In genomic region chr16:78930382-78931286, GRCm38 (mm10) we compare ENCODE assay signal across 9 mouse cellular contexts. TPM values are rescaled to one million over a fixed set of nuclear protein-coding genes. Genes with fewer than 3 reads are reported as not detected.
A peak's percentile ranks its signal among the peaks of the same experiment; 100 is the strongest.
DNase-seq lines count a peak whose midpoint lies in the region; ATAC-seq lines count a peak whose summit lies in the region.
"Had no signal": no experiment of that assay in that cellular context is flagged by ENCODE, and none has a peak within 500 bp of the region (broad histone marks: within the 10 kb centered on the region; RNA-seq: fewer than 3 reads in every experiment).

Chodl (plus strand) TSS chr16:78930948.

- no peaks in the 10 kb centered on the region; the same call in 1 of the 2 replicates for H3K27me3 ChIP-seq in heart, embryonic 14.5 days (ENCODE audit: control insufficient read depth, insufficient read depth, low read length)
- H3K27me3 ChIP-seq in embryonic facial prominence, embryonic 13.5 days: peaks cover 13% of the 10 kb centered on the region
- H3K27me3 ChIP-seq in hindbrain, embryonic 14.5 days (ENCODE audit: control insufficient read depth, insufficient read depth, low read length): no peaks in the 10 kb centered on the region
- peaks cover 6% of the 10 kb centered on the region; the same call in 1 of the 2 replicates for H3K27me3 ChIP-seq in liver, embryonic 13.5 days

- peaks cover 0 to 6% of the 10 kb centered on the region in 2 experiments; a peak in 2 of 4 replicates for H3K4me1 ChIP-seq in heart, embryonic 14.5 days (ENCODE audit: control insufficient read depth in 2 of 2, insufficient read depth in 2 of 2, low read length in 2 of 2)
- H3K4me1 ChIP-seq in embryonic facial prominence, embryonic 13.5 days: peaks cover 4% of the 10 kb centered on the region
- H3K4me1 ChIP-seq in hindbrain, embryonic 14.5 days (replicated peaks; ENCODE audit: control insufficient read depth, insufficient read depth, low read length): peaks cover 9% of the 10 kb centered on the region
- H3K4me1 ChIP-seq in liver, embryonic 13.5 days (replicated peaks): no peaks in the 10 kb centered on the region

- DNase-seq in heart, postnatal 4 days: no peak
- peak; percentile 34 for DNase-seq in R1 (ENCODE audit: low read depth, low spot score)
- DNase-seq in hindbrain, embryonic 14.5 days (ENCODE audit: low spot score): peak; percentile 72
- no peak for DNase-seq in liver, embryonic 13.5 days
- peak; percentile 18 for DNase-seq in skeletal muscle tissue, adult 2 months (ENCODE audit: low read depth, low spot score)
- DNase-seq in thymus, postnatal 4 days: no peak

- 12% methylated on average over 19 of the region's 19 CpGs for WGBS in heart, embryonic 14.5 days
- 14% methylated on average over 19 of the region's 19 CpGs for WGBS in embryonic facial prominence, embryonic 13.5 days
- WGBS in hindbrain, embryonic 14.5 days: 8% methylated on average over 19 of the region's 19 CpGs
- WGBS in liver, embryonic 13.5 days (ENCODE audit: insufficient replicate concordance): 13% methylated on average over 19 of the region's 19 CpGs

- H3K9me3 ChIP-seq in heart, embryonic 14.5 days (ENCODE audit: control insufficient read depth, low read length): no peaks in the 10 kb centered on the region
- no peaks in the 10 kb centered on the region for H3K9me3 ChIP-seq in embryonic facial prominence, embryonic 13.5 days
- no peaks in the 10 kb centered on the region for H3K9me3 ChIP-seq in hindbrain, embryonic 14.5 days (ENCODE audit: control insufficient read depth, low read length)
- H3K9me3 ChIP-seq in liver, embryonic 13.5 days (replicated peaks): no peaks in the 10 kb centered on the region

- H3K36me3 ChIP-seq in heart, embryonic 14.5 days (ENCODE audit: control insufficient read depth, insufficient read depth, low read length): no peaks in the 10 kb centered on the region
- no peaks in the 10 kb centered on the region for H3K36me3 ChIP-seq in embryonic facial prominence, embryonic 13.5 days
- no peaks in the 10 kb centered on the region for H3K36me3 ChIP-seq in hindbrain, embryonic 14.5 days (replicated peaks; ENCODE audit: control insufficient read depth, insufficient read depth)
- H3K36me3 ChIP-seq in liver, embryonic 13.5 days: no peaks in the 10 kb centered on the region

- no peak within 1 kb of the TSS for H3K27ac ChIP-seq in heart, embryonic 14.5 days (replicated peaks in 1 of 2; ENCODE audit: control insufficient read depth in 1 of 2, insufficient read depth in 1 of 2, low read depth in 2 of 2, low read length in 2 of 2)
- H3K27ac ChIP-seq in embryonic facial prominence, embryonic 13.5 days: no peak within 1 kb of the TSS
- H3K27ac ChIP-seq in hindbrain, embryonic 14.5 days: peak within 1 kb of the TSS; percentile 56; the same call in 1 of the 2 replicates
- no peak within 1 kb of the TSS for H3K27ac ChIP-seq in liver, embryonic 13.5 days

- H3K4me2 ChIP-seq in heart, embryonic 14.5 days (ENCODE audit: low read length): peak within 1 kb of the TSS; percentile 90
- H3K4me2 ChIP-seq in embryonic facial prominence, embryonic 13.5 days: peak within 1 kb of the TSS; percentile 87
- H3K4me2 ChIP-seq in hindbrain, embryonic 14.5 days (replicated peaks): peak within 1 kb of the TSS; percentile 98
- peak within 1 kb of the TSS; percentile 17; the same call in 1 of the 2 replicates for H3K4me2 ChIP-seq in liver, embryonic 13.5 days

- H3K4me3 ChIP-seq in heart, embryonic 14.5 days (ENCODE audit: control insufficient read depth in 1 of 2, insufficient read depth in 1 of 2, low read depth in 1 of 2, low read length in 2 of 2): peak within 1 kb of the TSS; percentile 42 to 47
- peak within 1 kb of the TSS; percentile 51 for H3K4me3 ChIP-seq in embryonic facial prominence, embryonic 13.5 days
- H3K4me3 ChIP-seq in hindbrain, embryonic 14.5 days (replicated peaks; ENCODE audit: low read length): peak within 1 kb of the TSS; percentile 53
- no peak within 1 kb of the TSS for H3K4me3 ChIP-seq in liver, embryonic 13.5 days (replicated peaks)

- peak within 1 kb of the TSS; percentile 45; the same call in 1 of the 2 replicates for H3K9ac ChIP-seq in heart, embryonic 14.5 days (ENCODE audit: low read length)
- H3K9ac ChIP-seq in embryonic facial prominence, embryonic 13.5 days: peak within 1 kb of the TSS; percentile 65
- peak within 1 kb of the TSS; percentile 72 for H3K9ac ChIP-seq in hindbrain, embryonic 14.5 days
- no peak within 1 kb of the TSS for H3K9ac ChIP-seq in liver, embryonic 13.5 days

- ATAC-seq in heart, embryonic 14.5 days (ENCODE audit: insufficient number of reproducible peaks, insufficient read depth, low FRiP score, low read depth): no peak
- ATAC-seq in embryonic facial prominence, embryonic 13.5 days (ENCODE audit: insufficient number of reproducible peaks, insufficient read depth, low FRiP score, low TSS enrichment, low read depth): peak; percentile 48; the same call in 1 of the 2 replicates
- peak; percentile 84 for ATAC-seq in hindbrain, embryonic 14.5 days (ENCODE audit: low FRiP score)
- ATAC-seq in liver, embryonic 13.5 days (ENCODE audit: low read depth): no peak

RNA-seq across cellular contexts. Expression of gene Chodl, which starts in this region (rescaled TPM):
- 1.0 TPM in 1 of 2 replicates, not detected in the other for polyA plus RNA-seq in heart, embryonic 14.5 days (2014; fragmentation: Nextera tagmentation; extraction: Ambion mirVana)
- under 1 TPM in 1 of 2 experiments, not detected in 1; 0.11 TPM for total RNA-seq in heart, postnatal 4 days (2021)
- 26.0 and 31.5 TPM in 2 replicates for polyA plus RNA-seq in embryonic facial prominence, embryonic 13.5 days (2015; fragmentation: Nextera tagmentation; extraction: Ambion mirVana)
- polyA plus RNA-seq in hindbrain, embryonic 14.5 days (2014; fragmentation: Nextera tagmentation; extraction: Ambion mirVana): 31.8 and 37.5 TPM in 2 replicates
- 0.27 and 0.58 TPM in 2 replicates for polyA plus RNA-seq in liver, embryonic 13.5 days (2015; fragmentation: Nextera tagmentation; extraction: Ambion mirVana)
- total RNA-seq: liver, adult 2 months had no signal
- polyA plus RNA-seq: liver, adult 2 months had no signal

Comparison
In these comparisons a context has a peak if more than half of its experiments do, and no peak if none do; other contexts are left out.
1. RNA of gene Chodl (polyA plus RNA-seq): 31.8 to 37.5 TPM in hindbrain, embryonic 14.5 days and 26.0 to 31.5 TPM in embryonic facial prominence, embryonic 13.5 days; 1.0 TPM in heart, embryonic 14.5 days and 0.27 to 0.58 TPM in liver, embryonic 13.5 days; every median in the first group is over 10 times any median in the second.
2. ATAC-seq: peak in embryonic facial prominence, embryonic 13.5 days (single experiment) and hindbrain, embryonic 14.5 days (single experiment); none in heart, embryonic 14.5 days (single experiment) and liver, embryonic 13.5 days (single experiment).
3. H3K4me2 ChIP-seq: peak in every context shown above with its lines; median percentile 98 in hindbrain, embryonic 14.5 days; 90 in heart, embryonic 14.5 days; 87 in embryonic facial prominence, embryonic 13.5 days; 17 in liver, embryonic 13.5 days.
4. DNase-seq: peak in R1 (single experiment), hindbrain, embryonic 14.5 days (single experiment) and skeletal muscle tissue, adult 2 months (single experiment); none in heart, postnatal 4 days (single experiment), liver, embryonic 13.5 days (single experiment) and thymus, postnatal 4 days (single experiment).